Comparison of ENCODE assay signal across 9 mouse cellular contexts in genomic region chr6:114462747-114463146, GRCm38 (mm10).
DNase-seq lines count a peak whose midpoint lies in the region; ATAC-seq and TF ChIP-seq lines count a peak whose summit lies in the region.
"Had no signal": no experiment of that assay in that cellular context is flagged by ENCODE, and none has a peak within 500 bp of the region (broad histone marks: within the 10 kb centered on the region; RNA-seq: fewer than 3 reads in every experiment).

No protein-coding gene starts in this region.

- no peak overlapping the region for H3K4me3 ChIP-seq in liver, adult 2 months (ENCODE audit: insufficient read depth, low read depth, low read length)
- no peak overlapping the region for H3K4me3 ChIP-seq in liver, embryonic 11.5 days (ENCODE audit: low read depth, low read length)
- H3K4me3 ChIP-seq: liver, embryonic 13.5 days had no signal

- no peaks in the 10 kb centered on the region for H3K4me1 ChIP-seq in liver, adult 2 months (ENCODE audit: control insufficient read depth, insufficient read depth, low read length)
- H3K4me1 ChIP-seq in liver, embryonic 11.5 days (replicated peaks; ENCODE audit: control insufficient read depth, insufficient read depth, low read length), result no peaks in the 10 kb centered on the region; the same call in 1 of the 2 replicates
- H3K4me1 ChIP-seq: liver, embryonic 13.5 days had no signal

- no peak for ATAC-seq in cerebellum, adult (ENCODE audit: insufficient number of reproducible peaks, low FRiP score, low TSS enrichment)
- no peak for ATAC-seq in liver, embryonic 11.5 days (replicated peaks; ENCODE audit: low FRiP score)

- H3K27ac ChIP-seq in liver, adult 2 months (replicated peaks; ENCODE audit: insufficient read depth, low read depth, low read length), result no peak overlapping the region
- no peak overlapping the region for H3K27ac ChIP-seq in liver, embryonic 11.5 days (ENCODE audit: low read depth, low read length)
- H3K27ac ChIP-seq: liver, embryonic 13.5 days had no signal

- H3K79me2 ChIP-seq in liver, adult 2 months (ENCODE audit: control insufficient read depth, insufficient read depth, low read length), result no peaks in the 10 kb centered on the region

- WGBS in liver, adult 2 months, result 29% methylated on average over 4 of the region's 4 CpGs
- WGBS in liver, embryonic 11.5 days, result 20% methylated on average over 4 of the region's 4 CpGs

- no peak for TF ChIP-seq POLR2A in liver, adult 2 months (IDR thresholded peaks at IDR 0.05; ENCODE audit: extremely low read depth, insufficient read depth, low read length)

- no peak overlapping the region for H3K9ac ChIP-seq in liver, adult 2 months (ENCODE audit: low read depth, low read length)
- H3K9ac ChIP-seq in liver, embryonic 11.5 days (ENCODE audit: low read depth, low read length), result no peak overlapping the region
- H3K9ac ChIP-seq: liver, embryonic 13.5 days had no signal

- no peak overlapping the region for H3K4me2 ChIP-seq in liver, embryonic 11.5 days
- H3K4me2 ChIP-seq: liver, embryonic 13.5 days had no signal

- TF ChIP-seq CTCF in liver, adult 2 months (IDR thresholded peaks at IDR 0.05; ENCODE audit: low read depth, low read length), result peak; percentile 42

- no peaks in the 10 kb centered on the region for H3K27me3 ChIP-seq in liver, adult 2 months (ENCODE audit: control insufficient read depth, insufficient read depth, low read length)
- no peaks in the 10 kb centered on the region for H3K27me3 ChIP-seq in liver, embryonic 11.5 days (replicated peaks; ENCODE audit: control insufficient read depth, insufficient read depth, low read length)
- H3K27me3 ChIP-seq: liver, embryonic 13.5 days had no signal

- no peaks in the 10 kb centered on the region for H3K9me3 ChIP-seq in liver, embryonic 11.5 days (ENCODE audit: control insufficient read depth, low read length)
- H3K9me3 ChIP-seq: liver, embryonic 13.5 days had no signal

- no peaks in the 10 kb centered on the region for H3K36me3 ChIP-seq in liver, adult 2 months (ENCODE audit: control insufficient read depth, insufficient read depth, low read length)
- H3K36me3 ChIP-seq in liver, embryonic 11.5 days (ENCODE audit: control insufficient read depth, insufficient read depth, low read length), result no peaks in the 10 kb centered on the region
- H3K36me3 ChIP-seq: liver, embryonic 13.5 days had no signal

- peak; percentile 5 for DNase-seq in cerebellum, adult 9-10 months
- DNase-seq in liver, adult 2 months (ENCODE audit: extremely low read depth, low read depth, low spot score), result no peak
- DNase-seq in liver, embryonic 11.5 days (ENCODE audit: low spot score), result no peak
- DNase-seq in R1 (ENCODE audit: low read depth, low spot score) (peak; percentile 38), adipocyte (ENCODE audit: low spot score) (no peak)
- peak; percentile 39 for DNase-seq in lung, postnatal 14 days
- no peak for DNase-seq in frontal cortex, adult 2 months (ENCODE audit: extremely low spot score in 1 of 2, low spot score in 1 of 2)
- DNase-seq: liver, embryonic 13.5 days had no signal

Comparison
In these comparisons a context has a peak if more than half of its experiments do, and no peak if none do; other contexts are left out.
1. DNase-seq: peak in cerebellum, adult 9-10 months (single experiment), R1 (single experiment) and lung, postnatal 14 days (single experiment); none in liver, adult 2 months (single experiment), liver, embryonic 11.5 days (single experiment), frontal cortex, adult 2 months (0 of 2) and adipocyte (single experiment).